Mouse (Mus musculus) gastrocnemius, adult 2 months (tissue): ENCODE data around the gene Frat1. TPM values are rescaled to one million over a fixed set of nuclear protein-coding genes. Genes with fewer than 3 reads are reported as not detected.
A peak's percentile ranks its signal among the peaks of the same experiment; 100 is the strongest.

ENCODE experiments used
- DNase-seq: peaks from one replicate; pipeline ENCODE4 v3.0.0; 2022
- H3K27ac ChIP-seq: fragments of 200-600 bp; 2 replicates; pipeline ENCODE4 v1.8.1; 2022; ENCODE audit warnings: mild to moderate bottlenecking
- H3K4me3 ChIP-seq: fragments of 200-600 bp; 2 replicates; pipeline ENCODE4 v1.8.1; 2022; ENCODE audit warnings: mild to moderate bottlenecking, moderate library complexity
- CTCF ChIP-seq: fragments of 200-600 bp; IDR thresholded peaks from 2 replicates; pipeline ENCODE4 v1.8.1; 2022; ENCODE audit warnings: antibody characterized with exemption, mild to moderate bottlenecking, moderate library complexity
- intact Hi-C: fragments of 180-260 bp; cut with DNase I; formaldehyde crosslinking; loops from one replicate; pipeline ENCODE4 v1.15.1; 2025
- total RNA-seq, 2 experiments: library from RNA; stranded (reverse); gene quantifications; 2 replicates each; pipeline ENCODE4 v1.2.3; 2021

Frat1 gene
- total RNA-seq, 2 experiments from 2014 or later: 6.3 to 6.8 TPM

GRCm38 (mm10) chr19:41821436-41821835 lies 8.3 kb upstream of the Frat1 start:
- intact Hi-C loops: no loop called here
- no peak overlapping the region for H3K4me3 ChIP-seq
- no peak overlapping the region for H3K27ac ChIP-seq
- TF ChIP-seq CTCF: no peak
- DNase-seq: no peak

- intact Hi-C loops: no loop called here
- Histone ChIP-seq H3K27ac (no peak overlapping the region), H3K4me3 (no peak overlapping the region)
- no peak for TF ChIP-seq CTCF
- no peak for DNase-seq
These were observed 7.2 kb upstream of the Frat1 start for GRCm38 (mm10) chr19:41822589-41822988.

- no peak overlapping the region for H3K4me3 ChIP-seq
- no peak for DNase-seq
- no peak overlapping the region for H3K27ac ChIP-seq
- intact Hi-C loops: no loop called here
- TF ChIP-seq CTCF: no peak
These were observed 4.8 kb upstream of the Frat1 start for GRCm38 (mm10) chr19:41824950-41825349.

- intact Hi-C loops: no loop called here
- TF ChIP-seq CTCF: no peak
- DNase-seq: no peak
- no peak overlapping the region for H3K27ac ChIP-seq
- no peak overlapping the region for H3K4me3 ChIP-seq
These were observed 3.2 kb upstream of the Frat1 start for GRCm38 (mm10) chr19:41826529-41826928.

- TF ChIP-seq CTCF: no peak
- intact Hi-C loops: no loop called here
- no peak for DNase-seq
- Histone ChIP-seq H3K4me3 (peak overlapping the region; percentile 94), H3K27ac (peak overlapping the region; percentile 98)
These were observed 829 bp upstream of the Frat1 start for GRCm38 (mm10) chr19:41828941-41829340.

GRCm38 (mm10) chr19:41830106-41831031 lies 599 bp downstream of the Frat1 start:
- peak; percentile 85 for DNase-seq
- peak; percentile 29; the same call in 1 of the 2 replicates for TF ChIP-seq CTCF
- Histone ChIP-seq H3K27ac (peak overlapping the region; percentile 98), H3K4me3 (peak overlapping the region; percentile 94)
- intact Hi-C loops: no loop called here

- intact Hi-C loops: no loop called here
- peak overlapping the region; percentile 98 for H3K27ac ChIP-seq
- peak; percentile 73 for DNase-seq
These were observed 1.4 kb downstream of the Frat1 start for GRCm38 (mm10) chr19:41831101-41831570.

GRCm38 (mm10) chr19:41831718-41832391 lies 2.1 kb downstream of the Frat1 start:
- intact Hi-C loops: no loop called here
- peak; percentile 30 for DNase-seq
- no peak for TF ChIP-seq CTCF
- H3K4me3 ChIP-seq: peak overlapping the region; percentile 94
- peak overlapping the region; percentile 98 for H3K27ac ChIP-seq

More at GRCm38 (mm10) chr19:41831101-41831570, 1.4 kb downstream of the Frat1 start:
- H3K4me3 ChIP-seq: peak overlapping the region; percentile 94
- TF ChIP-seq CTCF: no peak

GRCm38 (mm10) chr19:41832501-41833201 lies 2.9 kb downstream of the Frat1 start:
- no peak for DNase-seq
- TF ChIP-seq CTCF: no peak
- H3K27ac ChIP-seq: no peak overlapping the region
- H3K4me3 ChIP-seq: no peak overlapping the region
- intact Hi-C loops: no loop called here

- intact Hi-C loops: no loop called here
- DNase-seq: no peak
- TF ChIP-seq CTCF: no peak
- Histone ChIP-seq H3K4me3 (no peak overlapping the region), H3K27ac (no peak overlapping the region)
These were observed 5.6 kb downstream of the Frat1 start for GRCm38 (mm10) chr19:41835407-41835806.

- H3K27ac ChIP-seq: no peak overlapping the region
- no peak overlapping the region for H3K4me3 ChIP-seq
- no peak for DNase-seq
- no peak for TF ChIP-seq CTCF
- intact Hi-C loops: no loop called here
These were observed 6.0 kb downstream of the Frat1 start for GRCm38 (mm10) chr19:41835816-41836215.

GRCm38 (mm10) chr19:41836719-41837118 lies 6.9 kb downstream of the Frat1 start:
- Histone ChIP-seq H3K27ac (no peak overlapping the region), H3K4me3 (no peak overlapping the region)
- DNase-seq: no peak
- no peak for TF ChIP-seq CTCF
- intact Hi-C loops: no loop called here
